Mouse (Mus musculus) G1E (cell line): ENCODE results near the gene Ltbp1. TPM values are rescaled to one million over a fixed set of nuclear protein-coding genes. Genes with fewer than 3 reads are reported as not detected.

Source experiments
- ATAC-seq: 2 replicates; pipeline ENCODE4 v1.8.0; 2016; ENCODE audit warnings: mild to moderate bottlenecking; ENCODE audit not compliant: insufficient number of reproducible peaks, poor library complexity, low FRiP score, severe bottlenecking; ENCODE audit errors: extremely low read depth
- DNase-seq: peaks from one replicate; pipeline ENCODE4 v3.0.0; 2012; ENCODE audit warnings: low spot score
- H3K27me3 ChIP-seq: 2 replicates; pipeline ENCODE4 v1.6.1; 2012; ENCODE audit warnings: mild to moderate bottlenecking, low read length, inconsistent platforms; ENCODE audit not compliant: insufficient read depth
- H3K36me3 ChIP-seq: replicated peaks from 2 replicates; pipeline ENCODE3; 2012; ENCODE audit warnings: mild to moderate bottlenecking, inconsistent platforms
- H3K4me1 ChIP-seq: 2 replicates; pipeline ENCODE4 v1.6.1; 2012; ENCODE audit warnings: low read depth, low read length, inconsistent platforms, mixed read lengths; ENCODE audit not compliant: insufficient read depth
- H3K4me3 ChIP-seq: 2 replicates; pipeline ENCODE4 v1.5.1; 2012; ENCODE audit warnings: low read depth, mild to moderate bottlenecking, inconsistent platforms, low read length, moderate library complexity, mixed read lengths
- H3K9me3 ChIP-seq: replicated peaks from 2 replicates; pipeline ENCODE4 v1.6.1; 2012; ENCODE audit warnings: inconsistent platforms
- CTCF ChIP-seq: IDR thresholded peaks from 2 replicates; pipeline ENCODE4 v1.5.1; 2012; ENCODE audit warnings: low read depth, low read length, inconsistent platforms, mixed read lengths
- GATA1 ChIP-seq: IDR thresholded peaks from 2 replicates; pipeline ENCODE4 v1.6.1; 2012; ENCODE audit warnings: borderline replicate concordance, low read length, inconsistent platforms, mixed read lengths
- GATA2 ChIP-seq: IDR thresholded peaks from 2 replicates; pipeline ENCODE4 v1.6.1; 2012; ENCODE audit warnings: low read depth, low read length, inconsistent platforms, borderline replicate concordance
- POLR2AphosphoS5 ChIP-seq: IDR thresholded peaks from 2 replicates; pipeline ENCODE4 v1.6.1; 2012; ENCODE audit warnings: low read depth, low read length, inconsistent platforms; ENCODE audit not compliant: insufficient replicate concordance
- TAL1 ChIP-seq: conservative IDR thresholded peaks from 2 replicates; pipeline ENCODE4 v1.6.1; 2012; ENCODE audit warnings: low read depth, low read length, inconsistent platforms, mixed read lengths
- polyA plus RNA-seq: library from polyadenylated mRNA; stranded (reverse); fragments of >175 nt; gene quantifications from 2 replicates; pipeline ENCODE4 v1.2.3, GENCODE M21; 2012
- total RNA-seq, 2 experiments: library from RNA; stranded (forward) in 1 of 2; stranded (reverse) in 1 of 2; fragments of 200-1000 nt in 1 of 2; fragments of >200 nt in 1 of 2; fragmentation: Nextera tagmentation in 1 of 2; gene quantifications; 2 replicates each; pipeline ENCODE4 v1.2.3; 2014 to 2017

Ltbp1 gene
- total and polyA plus RNA-seq, 3 experiments = 0.05 TPM; not detected in 2

DNA sequence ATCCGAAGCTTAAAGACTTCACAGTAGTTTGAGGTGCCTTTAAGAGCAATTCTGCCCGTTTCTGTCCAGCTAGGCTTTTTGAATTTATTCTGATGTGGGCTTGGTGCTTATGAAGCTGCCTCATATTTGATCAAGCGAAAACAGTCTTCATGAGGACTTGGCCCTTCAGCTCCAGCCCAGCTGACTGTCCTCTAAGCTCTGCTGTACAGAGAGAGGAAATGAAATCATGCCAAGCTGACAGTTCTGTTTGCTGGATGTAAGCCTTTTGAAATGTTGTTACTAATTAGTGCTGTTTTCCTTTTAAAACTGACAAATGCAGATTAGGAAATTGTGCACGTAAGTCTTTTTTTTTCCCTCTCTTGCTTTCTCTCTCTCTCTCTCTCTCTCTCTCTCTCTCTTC lies 263.1 kb downstream of the Ltbp1 start:
- H3K36me3 ChIP-seq = no peaks in the 10 kb centered on the region
- H3K4me3 ChIP-seq = no peak overlapping the region
- TF ChIP-seq GATA2 (no peak), CTCF (no peak), GATA1 (no peak), TAL1 (no peak), POLR2AphosphoS5 (no peak)
- no peaks in the 10 kb centered on the region for H3K4me1 ChIP-seq
- no peaks in the 10 kb centered on the region for H3K27me3 ChIP-seq
- DNase-seq (no peak), ATAC-seq (no peak)
- H3K9me3 ChIP-seq = peaks cover 16% of the 10 kb centered on the region

DNA sequence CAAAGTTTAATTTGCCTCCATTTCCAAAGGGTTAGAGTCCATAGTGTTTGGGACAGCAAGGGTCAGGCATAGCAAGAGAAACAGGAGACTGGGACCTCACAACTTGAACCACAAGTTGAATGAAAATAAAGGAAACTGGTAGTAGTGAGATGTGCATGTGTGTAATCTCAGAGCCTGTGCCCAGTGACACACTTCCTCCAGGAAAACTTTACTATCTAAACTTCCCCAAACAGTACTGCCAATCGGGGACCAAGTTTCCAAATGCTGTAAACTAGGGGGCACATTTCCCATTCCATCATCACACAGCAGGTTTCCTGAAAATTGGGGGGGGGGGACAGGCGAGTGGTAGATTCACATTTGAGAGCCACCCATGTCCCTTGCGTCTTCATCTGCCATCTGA lies 267.1 kb downstream of the Ltbp1 start:
- TF ChIP-seq TAL1 (no peak), CTCF (no peak), GATA2 (no peak), GATA1 (no peak), POLR2AphosphoS5 (no peak)
- no peaks in the 10 kb centered on the region for H3K36me3 ChIP-seq

DNA sequence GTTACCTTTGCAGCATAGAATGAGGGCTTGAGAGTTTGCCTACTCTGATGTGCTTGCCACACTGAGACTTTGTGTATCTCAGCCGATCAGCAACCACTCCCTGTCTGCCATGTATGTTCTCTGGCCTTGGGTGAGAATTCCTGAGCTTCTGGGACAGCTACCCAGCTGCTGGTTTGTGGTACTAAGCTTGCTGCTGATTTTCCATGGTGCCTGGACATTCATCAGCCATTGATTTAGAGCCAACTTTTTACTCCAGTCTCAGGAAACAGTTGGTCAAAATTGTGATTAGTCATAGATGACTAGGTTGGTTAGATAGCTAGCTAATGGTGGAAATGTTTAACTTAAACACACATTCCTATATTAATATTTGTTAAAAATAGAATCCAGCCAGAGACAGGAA lies 267.9 kb downstream of the Ltbp1 start:
- Histone ChIP-seq H3K36me3 (no peaks in the 10 kb centered on the region), H3K4me1 (no peaks in the 10 kb centered on the region), H3K27me3 (no peaks in the 10 kb centered on the region), H3K4me3 (no peak overlapping the region), H3K9me3 (peaks cover 18% of the 10 kb centered on the region)
- ATAC-seq (no peak), DNase-seq (no peak)
- no peak for TF ChIP-seq CTCF
- TF ChIP-seq POLR2AphosphoS5 = no peak
- TF ChIP-seq TAL1 = no peak
- no peak for TF ChIP-seq GATA2
- no peak for TF ChIP-seq GATA1

More for the DNA sequence above, 267.1 kb downstream of the Ltbp1 start:
- DNase-seq (no peak), ATAC-seq (no peak)
- no peaks in the 10 kb centered on the region for H3K27me3 ChIP-seq
- H3K4me3 ChIP-seq = no peak overlapping the region
- peaks cover 21% of the 10 kb centered on the region for H3K9me3 ChIP-seq
- no peaks in the 10 kb centered on the region for H3K4me1 ChIP-seq

DNA sequence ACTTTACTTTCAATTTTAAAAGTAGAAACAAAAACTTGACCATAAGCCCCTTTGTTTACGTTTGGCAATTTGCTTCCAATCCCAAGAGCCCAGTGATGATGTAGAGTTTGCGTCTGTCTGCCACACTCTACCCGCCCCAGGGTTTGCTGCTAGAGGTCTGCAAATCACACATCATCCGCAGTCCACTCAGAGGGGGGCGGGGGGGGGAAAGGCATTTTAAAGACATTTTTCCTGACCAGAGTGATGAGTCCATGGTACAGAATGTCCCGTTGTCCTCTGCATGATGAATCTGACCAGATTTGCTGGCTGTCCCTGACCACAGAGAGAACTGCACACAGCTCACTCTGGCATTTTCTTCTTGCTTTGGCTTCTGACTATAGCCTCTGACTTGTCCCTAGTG lies 269.9 kb downstream of the Ltbp1 start:
- DNase-seq (no peak), ATAC-seq (no peak)
- Histone ChIP-seq H3K4me1 (no peaks in the 10 kb centered on the region), H3K4me3 (no peak overlapping the region), H3K36me3 (no peaks in the 10 kb centered on the region), H3K27me3 (no peaks in the 10 kb centered on the region), H3K9me3 (peaks cover 15% of the 10 kb centered on the region)
- TF ChIP-seq POLR2AphosphoS5 (no peak), CTCF (no peak), GATA2 (no peak), TAL1 (no peak), GATA1 (no peak)

DNA sequence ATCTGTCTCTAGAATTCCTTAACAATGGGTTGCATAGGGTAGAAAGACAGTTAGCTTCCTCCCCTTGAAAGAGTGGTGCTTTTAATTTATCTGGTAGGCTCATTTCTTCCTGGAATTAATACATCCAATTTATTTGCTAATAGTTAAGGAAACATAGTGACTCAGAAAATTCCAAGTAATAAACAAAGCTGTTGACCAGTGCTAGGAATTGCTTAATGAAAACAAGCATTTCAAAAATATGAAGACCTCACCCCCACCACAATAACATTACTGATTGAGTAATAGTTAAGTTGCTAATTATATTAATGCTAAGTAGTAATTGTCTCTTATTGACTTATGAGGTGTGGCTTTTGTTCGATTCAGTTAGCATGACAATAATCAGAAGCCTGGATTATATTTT lies 272.7 kb downstream of the Ltbp1 start:
- Histone ChIP-seq H3K36me3 (no peaks in the 10 kb centered on the region), H3K4me3 (no peak overlapping the region), H3K4me1 (no peaks in the 10 kb centered on the region), H3K27me3 (no peaks in the 10 kb centered on the region), H3K9me3 (peaks cover 23% of the 10 kb centered on the region)
- DNase-seq (no peak), ATAC-seq (no peak)
- no peak for TF ChIP-seq POLR2AphosphoS5

DNA sequence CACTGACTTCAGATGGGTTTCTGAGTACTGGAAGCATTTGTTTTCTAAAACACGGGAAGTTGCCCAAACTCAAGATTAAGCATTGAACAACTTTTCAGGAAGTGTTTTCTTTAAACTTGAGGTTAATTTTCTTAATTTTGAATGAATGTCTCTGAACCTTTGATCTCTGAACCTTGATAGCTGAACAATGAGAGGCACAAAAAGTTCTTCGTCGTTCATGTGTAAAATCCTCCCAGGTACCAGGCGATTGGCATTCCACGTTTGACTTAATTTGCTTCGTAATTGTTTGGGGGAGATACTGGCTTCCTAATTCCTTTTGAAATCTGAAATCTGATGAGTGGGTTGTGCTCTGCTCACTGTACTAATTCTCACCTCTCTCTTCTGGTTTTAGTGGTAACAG lies 273.2 kb downstream of the Ltbp1 start:
- no peak for DNase-seq
- Histone ChIP-seq H3K27me3 (no peaks in the 10 kb centered on the region), H3K4me1 (no peaks in the 10 kb centered on the region), H3K4me3 (no peak overlapping the region), H3K9me3 (peaks cover 22% of the 10 kb centered on the region), H3K36me3 (no peaks in the 10 kb centered on the region)
- ATAC-seq = no peak
- TF ChIP-seq GATA1 = no peak
- no peak for TF ChIP-seq POLR2AphosphoS5
- no peak for TF ChIP-seq TAL1
- no peak for TF ChIP-seq GATA2
- TF ChIP-seq CTCF = no peak

DNA sequence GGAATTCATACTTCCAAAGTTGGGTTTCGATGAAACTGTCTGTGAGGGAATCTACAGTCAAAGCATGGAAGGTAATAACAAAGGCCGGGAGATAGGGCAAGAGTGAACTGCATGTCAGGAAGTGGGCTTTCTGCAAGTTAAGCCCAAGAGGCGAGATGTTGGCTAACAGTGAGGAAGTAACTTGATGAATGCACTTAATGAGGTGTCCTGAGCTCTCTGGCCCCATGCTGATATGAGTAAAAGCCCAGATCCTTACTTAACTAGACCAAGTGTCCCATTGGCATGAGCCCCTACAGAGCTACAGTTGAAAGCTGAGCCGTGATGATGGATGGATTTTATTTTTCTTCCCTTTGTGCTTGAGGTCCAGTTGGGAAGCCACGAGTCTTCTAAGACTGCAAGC lies 276.0 kb downstream of the Ltbp1 start:
- H3K27me3 ChIP-seq = no peaks in the 10 kb centered on the region
- H3K4me1 ChIP-seq = no peaks in the 10 kb centered on the region
- no peaks in the 10 kb centered on the region for H3K36me3 ChIP-seq
- ATAC-seq (no peak), DNase-seq (no peak)
- no peak overlapping the region for H3K4me3 ChIP-seq
- TF ChIP-seq CTCF (no peak), GATA2 (no peak), GATA1 (no peak), TAL1 (no peak), POLR2AphosphoS5 (no peak)
- H3K9me3 ChIP-seq = peaks cover 18% of the 10 kb centered on the region
